Mouse (Mus musculus) Patski (cell line): ENCODE measurements at regions not wholly inside any gene's neighbourhood (a gene's known extent, or its start where the extent isn't known, plus 50 kb on each side); places are given as distances from the start of the nearest gene placed in this dataset.

Source experiments
- ATAC-seq: fragments of 100-300 bp; one replicate; pipeline ENCODE4 v1.8.0; 2021
- CTCF ChIA-PET: fragments of 350-600 bp; sonication (Branson Sonifier 250); formaldehyde crosslinking; loops from one replicate; lab custom pipeline; 2022; ENCODE audit warnings: inconsistent platforms; lab: Charles Lee
- POLR2A ChIA-PET: fragments of 350-600 bp; sonication (Branson Sonifier 250); formaldehyde crosslinking; loops from one replicate; lab custom pipeline; 2022; ENCODE audit warnings: antibody characterized with exemption, inconsistent platforms; lab: Charles Lee
- DNase-seq: peaks from one replicate; pipeline ENCODE4 v3.0.0-alpha.2; 2011; ENCODE audit warnings: low read depth, low spot score
- H3K27me3 ChIP-seq: fragments of 371-371 bp; one replicate; pipeline ENCODE4 v1.5.1; 2021
- CTCF ChIP-seq: fragments of 100-300 bp; IDR thresholded peaks from one replicate; pipeline ENCODE4 v1.5.1; 2021
- in situ Hi-C: fragments of 300-500 bp; cut with MboI; formaldehyde crosslinking; loops from 3 replicates; pipeline ENCODE4 v1.11.1; 2018; ENCODE audit warnings: low pct_unique_long_range_greater_than_20kb, mixed read lengths

GRCm38 (mm10) chr3:113756773-113757172 is 126.8 kb upstream of the Rnpc3 start:
- in situ Hi-C loops: no loop called here
- H3K27me3 ChIP-seq: peaks cover 12% of the 10 kb centered on the region
- ChIA-PET CTCF (interaction anchor here (1.3 kb wide), 1 partner anchor 9 kb away, joined by 3 read pairs; no protein-coding TSS in a partner anchor), POLR2A (no interaction called here)
- ATAC-seq: no peak
- no peak for TF ChIP-seq CTCF
- DNase-seq: no peak
